Mouse (Mus musculus): Measurements from ENCODE around the gene Gm7030. TPM values are rescaled to one million over a fixed set of nuclear protein-coding genes. Genes with fewer than 3 reads are reported as not detected.
"Not testable (repeated sequence)": the region's sequence is repeated elsewhere in the genome, so short reads cannot be mapped to it uniquely, and the experiment has no call there.

Gm7030 gene
- polyA plus RNA-seq, 1 experiment from 2014 or later: not detected

GRCm38 (mm10) chr17:36099603-36100002 lies 29.6 kb downstream of the Gm7030 start:
- not testable (repeated sequence) for H3K9ac ChIP-seq (replicated peaks); H3K36me3 ChIP-seq; H3K27me3 ChIP-seq (replicated peaks); H3K9me3 ChIP-seq (replicated peaks); H3K4me1 ChIP-seq; ATAC-seq (ENCODE audit: low FRiP score); H3K27ac ChIP-seq (replicated peaks); H3K4me3 ChIP-seq (replicated peaks); H3K4me2 ChIP-seq
- WGBS: 46% methylated on average over 2 of the region's 2 CpGs

- H3K9ac ChIP-seq (replicated peaks): no peak overlapping the region
- 28% methylated on average over 3 of the region's 3 CpGs for WGBS
- no peak overlapping the region for H3K4me2 ChIP-seq
- no peaks in the 10 kb centered on the region; the same call in 1 of the 2 replicates for H3K27me3 ChIP-seq (replicated peaks)
- H3K27ac ChIP-seq (replicated peaks): no peak overlapping the region
- H3K36me3 ChIP-seq: no peaks in the 10 kb centered on the region
- no peak overlapping the region for H3K4me3 ChIP-seq (replicated peaks)
- no peaks in the 10 kb centered on the region for H3K4me1 ChIP-seq
- no peak for ATAC-seq (ENCODE audit: low FRiP score)
- no peaks in the 10 kb centered on the region for H3K9me3 ChIP-seq (replicated peaks)
Measured at GRCm38 (mm10) chr17:36093936-36094335, 35.3 kb downstream of the Gm7030 start.

GRCm38 (mm10) chr17:36092520-36092919 lies 36.7 kb downstream of the Gm7030 start:
- ATAC-seq (ENCODE audit: low FRiP score); H3K4me1 ChIP-seq; H3K4me2 ChIP-seq; H3K9ac ChIP-seq (replicated peaks); H3K9me3 ChIP-seq (replicated peaks); H3K27ac ChIP-seq (replicated peaks); H3K4me3 ChIP-seq (replicated peaks); H3K27me3 ChIP-seq (replicated peaks); H3K36me3 ChIP-seq: not testable (repeated sequence)

- no CpG with 5 or more reads among the region's 2 CpGs for WGBS
- not testable (repeated sequence) for H3K27ac ChIP-seq (replicated peaks); H3K4me1 ChIP-seq; ATAC-seq (ENCODE audit: low FRiP score); H3K27me3 ChIP-seq (replicated peaks); H3K36me3 ChIP-seq; H3K4me3 ChIP-seq (replicated peaks); H3K9ac ChIP-seq (replicated peaks); H3K4me2 ChIP-seq; H3K9me3 ChIP-seq (replicated peaks)
Measured at GRCm38 (mm10) chr17:36091933-36092332, 37.3 kb downstream of the Gm7030 start.

- WGBS: 78% methylated on average over 1 of the region's 1 CpGs
- H3K9me3 ChIP-seq (replicated peaks); ATAC-seq (ENCODE audit: low FRiP score); H3K9ac ChIP-seq (replicated peaks); H3K4me2 ChIP-seq; H3K36me3 ChIP-seq; H3K4me3 ChIP-seq (replicated peaks); H3K27ac ChIP-seq (replicated peaks): not testable (repeated sequence)
- Histone ChIP-seq H3K4me1 (peaks cover 12% of the 10 kb centered on the region), H3K27me3 (replicated peaks) (peaks cover 18% of the 10 kb centered on the region; the same call in 1 of the 2 replicates)
Measured at GRCm38 (mm10) chr17:36085976-36086375, 43.2 kb downstream of the Gm7030 start.

GRCm38 (mm10) chr17:36083870-36084451 lies 45.3 kb downstream of the Gm7030 start:
- H3K9me3 ChIP-seq (replicated peaks): no peaks in the 10 kb centered on the region
- ATAC-seq (ENCODE audit: low FRiP score): peak; percentile 74
- H3K4me1 ChIP-seq: peaks cover 12% of the 10 kb centered on the region
- H3K4me3 ChIP-seq (replicated peaks): peak overlapping the region; percentile 51
- WGBS: under 1% methylated on average over 42 of the region's 42 CpGs
- peaks cover 18% of the 10 kb centered on the region; the same call in 1 of the 2 replicates for H3K27me3 ChIP-seq (replicated peaks)
- H3K4me2 ChIP-seq: peak overlapping the region; percentile 98
- H3K27ac ChIP-seq (replicated peaks): no peak overlapping the region
- no peaks in the 10 kb centered on the region for H3K36me3 ChIP-seq
- peak overlapping the region; percentile 56 for H3K9ac ChIP-seq (replicated peaks)

- H3K36me3 ChIP-seq: no peaks in the 10 kb centered on the region
- WGBS: under 1% methylated on average over 46 of the region's 46 CpGs
Measured at GRCm38 (mm10) chr17:36083266-36083869, 45.9 kb downstream of the Gm7030 start.

GRCm38 (mm10) chr17:36082519-36083232 lies 46.5 kb downstream of the Gm7030 start:
- H3K27me3 ChIP-seq (replicated peaks): peaks cover 18% of the 10 kb centered on the region; the same call in 1 of the 2 replicates

More at GRCm38 (mm10) chr17:36083266-36083869, 45.9 kb downstream of the Gm7030 start:
- peak overlapping the region; percentile 56 for H3K9ac ChIP-seq (replicated peaks)
- ATAC-seq (ENCODE audit: low FRiP score): peak; percentile 80
- peaks cover 18% of the 10 kb centered on the region; the same call in 1 of the 2 replicates for H3K27me3 ChIP-seq (replicated peaks)
- H3K4me1 ChIP-seq: peaks cover 12% of the 10 kb centered on the region
- H3K4me2 ChIP-seq: peak overlapping the region; percentile 98
- H3K9me3 ChIP-seq (replicated peaks): no peaks in the 10 kb centered on the region
- H3K4me3 ChIP-seq (replicated peaks): peak overlapping the region; percentile 51
- H3K27ac ChIP-seq (replicated peaks): no peak overlapping the region

GRCm38 (mm10) chr17:36081901-36082300 lies 47.3 kb downstream of the Gm7030 start:
- H3K9me3 ChIP-seq (replicated peaks); H3K4me2 ChIP-seq; H3K4me3 ChIP-seq (replicated peaks); ATAC-seq (ENCODE audit: low FRiP score); H3K27ac ChIP-seq (replicated peaks); H3K9ac ChIP-seq (replicated peaks); H3K36me3 ChIP-seq: not testable (repeated sequence)
- H3K27me3 ChIP-seq (replicated peaks): peaks cover 18% of the 10 kb centered on the region; the same call in 1 of the 2 replicates
- H3K4me1 ChIP-seq: peaks cover 12% of the 10 kb centered on the region

More at GRCm38 (mm10) chr17:36082519-36083232, 46.5 kb downstream of the Gm7030 start:
- H3K36me3 ChIP-seq; H3K27ac ChIP-seq (replicated peaks); ATAC-seq (ENCODE audit: low FRiP score); H3K9me3 ChIP-seq (replicated peaks): not testable (repeated sequence)
- Histone ChIP-seq H3K4me3 (replicated peaks) (peak overlapping the region; percentile 51), H3K4me1 (peaks cover 12% of the 10 kb centered on the region), H3K9ac (replicated peaks) (peak overlapping the region; percentile 56; the same call in 1 of the 2 replicates), H3K4me2 (peak overlapping the region; percentile 98)
- 36% methylated on average over 5 of the region's 6 CpGs for WGBS

GRCm38 (mm10) chr17:36060829-36061228 lies 68.4 kb downstream of the Gm7030 start:
- H3K36me3 ChIP-seq: no peaks in the 10 kb centered on the region
- H3K27me3 ChIP-seq (replicated peaks): no peaks in the 10 kb centered on the region
- H3K27ac ChIP-seq (replicated peaks): no peak overlapping the region
- H3K4me1 ChIP-seq: no peaks in the 10 kb centered on the region
- no peak overlapping the region for H3K4me3 ChIP-seq (replicated peaks)
- WGBS: 31% methylated on average over 2 of the region's 2 CpGs
- H3K4me2 ChIP-seq: no peak overlapping the region
- H3K9me3 ChIP-seq (replicated peaks): no peaks in the 10 kb centered on the region
- no peak overlapping the region for H3K9ac ChIP-seq (replicated peaks)
- no peak for ATAC-seq (ENCODE audit: low FRiP score)
